Mouse (Mus musculus) limb, embryonic 14.5 days (tissue): ENCODE measurements around the gene Rflna. TPM values are rescaled to one million over a fixed set of nuclear protein-coding genes. Genes with fewer than 3 reads are reported as not detected.

Source experiments
- ATAC-seq: fragments of 200-750 bp; cut with Nextera tagmentation; 2 replicates; pipeline ENCODE4 v1.8.0; 2017; ENCODE audit warnings: low read depth, moderate number of reproducible peaks, moderate TSS enrichment; ENCODE audit not compliant: low FRiP score
- DNase-seq: peaks from one replicate; pipeline ENCODE4 v3.0.0-alpha.2; 2015; ENCODE audit warnings: low spot score
- H3K27ac ChIP-seq: fragments of 300-500 bp; sonication (generic); replicated peaks from 2 replicates; pipeline ENCODE4 v1.5.1; 2014; ENCODE audit warnings: low read depth, mild to moderate bottlenecking, low read length, moderate library complexity, mixed read lengths
- H3K27me3 ChIP-seq: fragments of 300-500 bp; sonication (generic); 2 replicates; pipeline ENCODE4 v1.6.1; 2014; ENCODE audit warnings: low read length, mixed read lengths; ENCODE audit not compliant: control insufficient read depth, insufficient read depth
- H3K36me3 ChIP-seq: fragments of 300-500 bp; sonication (generic); 2 replicates; pipeline ENCODE4 v1.6.1; 2014; ENCODE audit warnings: mild to moderate bottlenecking, low read length, moderate library complexity, mixed read lengths; ENCODE audit not compliant: control insufficient read depth, insufficient read depth
- H3K4me1 ChIP-seq: fragments of 300-500 bp; sonication (generic); 2 replicates; pipeline ENCODE4 v1.6.1; 2014; ENCODE audit warnings: antibody characterized with exemption, low read length, mixed read lengths; ENCODE audit not compliant: control insufficient read depth, insufficient read depth
- H3K4me2 ChIP-seq: fragments of 300-500 bp; sonication (generic); replicated peaks from 2 replicates; pipeline ENCODE4 v1.6.1; 2014; ENCODE audit warnings: low read depth, mild to moderate bottlenecking, low read length, moderate library complexity; ENCODE audit not compliant: severe bottlenecking
- H3K4me3 ChIP-seq: fragments of 300-500 bp; sonication (generic); replicated peaks from 2 replicates; pipeline ENCODE4 v1.5.1; 2014; ENCODE audit warnings: low read length
- H3K9ac ChIP-seq: fragments of 300-500 bp; sonication (generic); 2 replicates; pipeline ENCODE4 v1.6.1; 2014; ENCODE audit warnings: mild to moderate bottlenecking, low read depth, low read length, moderate library complexity; ENCODE audit not compliant: severe bottlenecking
- H3K9me3 ChIP-seq: fragments of 300-500 bp; sonication (generic); 2 replicates; pipeline ENCODE4 v1.6.1; 2016; ENCODE audit warnings: low read length; ENCODE audit not compliant: control insufficient read depth
- POLR2A ChIP-seq: fragments of 200-500 bp; IDR thresholded peaks from 2 replicates; pipeline ENCODE4 v1.8.0; 2012; ENCODE audit warnings: inconsistent platforms, mild to moderate bottlenecking, moderate library complexity, borderline replicate concordance; ENCODE audit not compliant: insufficient read depth, insufficient read length; ENCODE audit errors: extremely low read depth
- WGBS: fragments of 180-500 bp; shearing (Covaris S2); extraction: QIAGEN DNeasy Blood & Tissue Kit; methylation state at CpG from one replicate; pipeline ENCODE4 v1.1.7; 2014; 5-methylcytosine and 5-hydroxymethylcytosine counted together
- polyA plus RNA-seq, 2 experiments: library from polyadenylated mRNA; depleted of rRNA in 1 of 2; stranded (reverse) in 1 of 2; unstranded in 1 of 2; fragments of >200 nt; fragmentation: Nextera tagmentation in 1 of 2; extraction: Ambion mirVana in 1 of 2; gene quantifications; 2 replicates each; pipeline versions ENCODE4 v1.2.1 to v1.2.3; 2012 to 2014

Rflna gene
- polyA plus RNA-seq, 2 experiments = 47.4 to 107 TPM

DNA sequence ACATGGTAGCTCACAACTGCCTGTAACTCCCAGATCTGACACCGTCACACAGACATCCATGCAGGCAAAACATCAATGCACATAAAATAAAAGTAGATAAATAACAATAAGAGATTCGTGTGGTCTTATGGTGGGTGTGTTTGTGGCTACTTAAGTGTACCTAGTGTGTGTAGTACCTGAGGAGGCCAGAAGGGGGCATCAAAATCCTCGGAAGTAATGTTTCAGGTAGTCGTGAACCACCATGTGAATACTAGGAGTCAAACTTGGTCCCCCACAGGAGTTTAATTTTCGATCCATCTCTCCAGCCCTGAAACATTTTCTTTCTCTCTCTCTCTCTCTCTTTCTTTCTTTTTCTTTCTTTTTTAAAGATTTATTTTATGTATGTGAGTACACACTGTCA, 16.8 kb upstream of the Rflna start:
- 86% methylated on average over 5 of the region's 5 CpGs for WGBS

DNA sequence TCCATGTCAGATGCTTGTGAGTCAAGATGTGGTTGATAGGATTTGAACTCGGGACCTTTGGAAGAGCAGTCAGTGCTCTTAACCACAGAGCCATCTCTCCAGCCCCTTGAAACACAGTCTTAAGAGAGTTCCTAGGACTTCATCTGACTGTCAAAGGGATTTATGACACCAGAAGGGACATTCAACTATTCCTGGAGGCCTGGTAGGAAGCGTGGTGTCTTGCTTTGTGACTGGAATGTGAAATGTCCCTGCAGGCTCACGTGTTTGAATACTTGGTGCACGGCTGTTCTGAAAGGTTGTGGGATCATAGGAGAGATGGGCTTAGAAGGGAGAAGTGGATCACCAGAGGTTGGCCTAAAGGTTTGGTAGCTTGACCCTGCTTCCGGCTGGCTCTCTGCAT, 16.4 kb upstream of the Rflna start:
- Histone ChIP-seq H3K9me3 (peaks cover 10% of the 10 kb centered on the region; the same call in 1 of the 2 replicates), H3K36me3 (no peaks in the 10 kb centered on the region), H3K4me1 (no peaks in the 10 kb centered on the region), H3K9ac (no peak overlapping the region), H3K27me3 (no peaks in the 10 kb centered on the region), H3K27ac (no peak overlapping the region), H3K4me3 (no peak overlapping the region), H3K4me2 (no peak overlapping the region)
- WGBS = 77% methylated on average over 5 of the region's 5 CpGs
- no peak for ATAC-seq
- no peak for DNase-seq
- TF ChIP-seq POLR2A = no peak

More for the DNA sequence above, 16.8 kb upstream of the Rflna start:
- Histone ChIP-seq H3K4me1 (no peaks in the 10 kb centered on the region), H3K4me3 (no peak overlapping the region), H3K36me3 (no peaks in the 10 kb centered on the region), H3K9ac (no peak overlapping the region), H3K4me2 (no peak overlapping the region), H3K27ac (no peak overlapping the region), H3K9me3 (peaks cover 10% of the 10 kb centered on the region; the same call in 1 of the 2 replicates), H3K27me3 (no peaks in the 10 kb centered on the region)
- TF ChIP-seq POLR2A = no peak
- DNase-seq = no peak
- ATAC-seq = no peak

DNA sequence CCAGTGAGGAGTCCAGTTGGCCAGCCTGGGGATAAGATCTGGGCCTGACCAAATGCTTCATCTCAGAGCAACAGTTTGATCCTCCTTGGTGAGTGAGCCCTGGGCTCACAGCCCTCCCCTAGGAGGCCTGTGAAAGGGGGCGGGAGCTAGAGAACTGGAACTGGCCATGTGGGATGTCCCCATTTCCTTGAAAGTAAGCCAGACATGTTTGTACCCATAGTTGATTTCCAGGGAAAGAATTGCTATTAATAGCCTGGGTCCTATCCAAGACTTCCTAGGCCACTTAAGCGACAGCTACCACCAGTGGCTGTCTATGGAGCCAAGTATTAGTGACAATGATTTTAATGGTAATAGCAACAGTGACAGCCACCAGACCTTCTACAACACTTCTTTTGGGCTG, 13.3 kb upstream of the Rflna start:
- no peak for DNase-seq
- no peak for ATAC-seq

DNA sequence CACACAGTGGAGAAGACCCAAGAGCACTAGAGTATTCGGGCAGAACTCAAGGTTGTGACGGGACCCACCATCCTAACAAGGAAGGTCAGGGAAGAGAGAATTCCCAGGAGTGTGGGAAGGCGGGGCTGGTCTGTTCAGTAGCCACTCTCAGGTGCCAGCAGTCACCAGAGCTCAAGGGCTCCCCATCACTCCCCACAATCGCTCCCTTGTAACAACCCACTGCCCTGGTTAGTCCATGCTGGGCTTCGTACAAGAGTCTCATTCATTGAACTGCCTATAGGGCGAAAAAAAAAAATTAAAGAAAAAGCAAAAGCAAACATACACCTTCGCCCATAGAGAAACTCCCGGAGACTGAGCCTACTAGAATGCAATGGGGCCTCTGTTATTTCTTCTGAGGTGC, 10.7 kb upstream of the Rflna start:
- no peak overlapping the region for H3K4me2 ChIP-seq
- peak overlapping the region; percentile 77 for H3K27ac ChIP-seq
- no peak overlapping the region for H3K4me3 ChIP-seq
- ATAC-seq = peak; percentile 53; the same call in 1 of the 2 replicates
- peaks cover 7% of the 10 kb centered on the region; the same call in 1 of the 2 replicates for H3K4me1 ChIP-seq
- H3K9ac ChIP-seq = no peak overlapping the region
- no peaks in the 10 kb centered on the region for H3K27me3 ChIP-seq
- WGBS = 74% methylated on average over 8 of the region's 8 CpGs
- TF ChIP-seq POLR2A = no peak
- no peaks in the 10 kb centered on the region for H3K9me3 ChIP-seq
- no peaks in the 10 kb centered on the region for H3K36me3 ChIP-seq
- DNase-seq = peak; percentile 45

More for the DNA sequence above, 13.3 kb upstream of the Rflna start:
- H3K4me2 ChIP-seq = no peak overlapping the region
- peaks cover 4% of the 10 kb centered on the region; the same call in 1 of the 2 replicates for H3K4me1 ChIP-seq
- no peaks in the 10 kb centered on the region for H3K9me3 ChIP-seq
- 92% methylated on average over 2 of the region's 2 CpGs for WGBS
- TF ChIP-seq POLR2A = no peak
- no peak overlapping the region for H3K27ac ChIP-seq
- H3K27me3 ChIP-seq = no peaks in the 10 kb centered on the region
- no peak overlapping the region for H3K4me3 ChIP-seq
- H3K9ac ChIP-seq = no peak overlapping the region
- H3K36me3 ChIP-seq = no peaks in the 10 kb centered on the region

DNA sequence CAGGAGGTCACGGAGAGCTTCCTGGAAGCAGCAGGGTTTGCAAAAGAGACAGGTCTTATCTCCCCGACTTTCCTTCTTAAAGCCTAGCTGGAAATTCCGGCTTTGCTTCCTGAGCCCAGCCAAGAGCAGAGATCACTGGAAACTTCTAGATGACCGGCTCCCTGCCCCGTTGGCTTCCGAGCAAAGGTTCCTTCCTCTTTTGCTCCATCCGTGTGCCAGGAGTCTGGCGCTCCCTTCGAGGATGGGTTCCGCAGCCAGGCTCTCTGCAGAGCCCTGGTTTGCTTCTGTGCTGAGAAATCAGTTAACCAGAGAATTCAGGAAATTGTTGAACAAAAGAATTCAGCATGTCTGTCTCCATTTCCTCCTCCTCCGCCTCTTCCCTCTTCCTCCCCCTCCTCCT, 10.1 kb upstream of the Rflna start:
- TF ChIP-seq POLR2A = no peak
- no peak for DNase-seq
- no peak for ATAC-seq
- WGBS = 68% methylated on average over 11 of the region's 11 CpGs
- H3K4me1 ChIP-seq = peaks cover 9% of the 10 kb centered on the region
- no peak overlapping the region for H3K4me3 ChIP-seq
- no peaks in the 10 kb centered on the region for H3K27me3 ChIP-seq
- no peak overlapping the region for H3K9ac ChIP-seq
- no peaks in the 10 kb centered on the region for H3K36me3 ChIP-seq
- peak overlapping the region; percentile 77 for H3K27ac ChIP-seq
- H3K4me2 ChIP-seq = no peak overlapping the region
- no peaks in the 10 kb centered on the region for H3K9me3 ChIP-seq

DNA sequence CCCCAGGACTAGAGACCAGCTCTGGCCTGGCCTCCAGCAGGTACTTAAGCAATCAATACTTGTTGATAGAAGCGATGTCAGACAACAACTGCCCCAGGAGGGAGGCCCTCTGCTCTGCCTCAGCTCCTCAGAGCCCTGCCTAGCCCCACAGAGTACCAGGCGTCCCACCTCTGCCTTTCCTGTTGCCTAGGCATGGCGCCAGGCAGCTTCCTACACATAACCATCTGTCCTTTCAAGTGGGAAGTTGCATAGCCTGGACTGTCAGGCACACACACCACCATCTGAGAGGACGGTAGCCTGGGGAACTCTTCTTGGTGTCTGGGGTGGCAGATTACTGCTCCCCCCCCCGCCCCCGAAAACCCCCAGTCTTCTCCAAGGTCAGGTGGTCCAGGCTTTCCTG, 6.2 kb upstream of the Rflna start:
- H3K27me3 ChIP-seq = no peaks in the 10 kb centered on the region
- H3K4me1 ChIP-seq = peaks cover 24% of the 10 kb centered on the region
- H3K36me3 ChIP-seq = no peaks in the 10 kb centered on the region
- H3K27ac ChIP-seq = peak overlapping the region; percentile 35; the same call in 1 of the 2 replicates
- no peak overlapping the region for H3K9ac ChIP-seq
- no peak for TF ChIP-seq POLR2A
- DNase-seq (no peak), ATAC-seq (no peak)
- H3K4me2 ChIP-seq = no peak overlapping the region
- no peak overlapping the region for H3K4me3 ChIP-seq
- no peaks in the 10 kb centered on the region for H3K9me3 ChIP-seq
- WGBS = 62% methylated on average over 6 of the region's 6 CpGs
